Mouse (Mus musculus) liver, postnatal 0 days (tissue): ENCODE measurements around the gene Eng. TPM values are rescaled to one million over a fixed set of nuclear protein-coding genes. Genes with fewer than 3 reads are reported as not detected.

Experiments used
- ATAC-seq: fragments of 200-750 bp; cut with Nextera tagmentation; 2 replicates; pipeline ENCODE4 v1.8.0; 2017; ENCODE audit warnings: mild to moderate bottlenecking, moderate library complexity
- DNase-seq: peaks from one replicate; pipeline ENCODE4 v3.0.0-alpha.2; 2016
- H3K27ac ChIP-seq: fragments of 300-500 bp; sonication (generic); 2 replicates; pipeline ENCODE4 v1.5.1; 2014; ENCODE audit warnings: antibody characterized with exemption, moderate library complexity, mild to moderate bottlenecking, low read depth
- H3K27me3 ChIP-seq: fragments of 300-500 bp; sonication (generic); 2 replicates; pipeline ENCODE4 v1.6.1; 2014; ENCODE audit warnings: low read length, control low read depth, mixed read lengths; ENCODE audit not compliant: insufficient read depth
- H3K36me3 ChIP-seq: fragments of 300-500 bp; sonication (generic); replicated peaks from 2 replicates; pipeline ENCODE4 v1.6.1; 2014; ENCODE audit warnings: mild to moderate bottlenecking, control low read depth, low read length, moderate library complexity, mixed read lengths; ENCODE audit not compliant: insufficient read depth
- H3K4me1 ChIP-seq: fragments of 300-500 bp; sonication (generic); 2 replicates; pipeline ENCODE4 v1.6.1; 2014; ENCODE audit warnings: antibody characterized with exemption, mild to moderate bottlenecking, control low read depth; ENCODE audit not compliant: insufficient read depth
- H3K4me2 ChIP-seq: fragments of 300-500 bp; sonication (generic); 2 replicates; pipeline ENCODE4 v1.6.1; 2014; ENCODE audit warnings: low read depth, mild to moderate bottlenecking, low read length, moderate library complexity, mixed read lengths
- H3K4me3 ChIP-seq: fragments of 300-500 bp; sonication (generic); 2 replicates; pipeline ENCODE4 v1.5.1; 2014; ENCODE audit warnings: low read depth, low read length
- H3K9ac ChIP-seq: fragments of 300-500 bp; sonication (generic); replicated peaks from 2 replicates; pipeline ENCODE4 v1.6.1; 2014; ENCODE audit warnings: mild to moderate bottlenecking, moderate library complexity
- H3K9me3 ChIP-seq: fragments of 300-500 bp; sonication (generic); 2 replicates; pipeline ENCODE4 v1.6.1; 2016; ENCODE audit warnings: mild to moderate bottlenecking, control low read depth, low read length, mixed read lengths
- CTCF ChIP-seq: sonication (generic); IDR thresholded peaks from 2 replicates; pipeline ENCODE4 v1.5.1; 2016; ENCODE audit warnings: antibody characterized with exemption, low read depth
- EP300 ChIP-seq: IDR thresholded peaks from 2 replicates; pipeline ENCODE4 v1.6.1; 2016; ENCODE audit warnings: antibody characterized with exemption, low read depth, mild to moderate bottlenecking
- WGBS: fragments of 180-500 bp; shearing (Covaris S2); extraction: QIAGEN DNeasy Blood & Tissue Kit; methylation state at CpG from one replicate; pipeline ENCODE4 v1.1.7; 2014; ENCODE audit not compliant: insufficient replicate concordance; 5-methylcytosine and 5-hydroxymethylcytosine counted together
- polyA plus RNA-seq: library from polyadenylated mRNA; unstranded; fragments of >200 nt; fragmentation: Nextera tagmentation; extraction: Ambion mirVana; gene quantifications from 2 replicates; pipeline ENCODE4 v1.2.1, GENCODE M21; 2015

Eng gene
- polyA plus RNA-seq, 1 experiment from 2014 or later: 30.2 TPM

- Histone ChIP-seq H3K36me3 (peaks cover 7% of the 10 kb centered on the region), H3K27me3 (no peaks in the 10 kb centered on the region), H3K9me3 (no peaks in the 10 kb centered on the region), H3K4me2 (peak overlapping the region; percentile 90), H3K4me1 (peaks cover 41% of the 10 kb centered on the region), H3K27ac (peak overlapping the region; percentile 97), H3K4me3 (no peak overlapping the region), H3K9ac (peak overlapping the region; percentile 90)
- 23% methylated on average over 11 of the region's 11 CpGs for WGBS
- no peak for DNase-seq
- ATAC-seq: no peak
- TF ChIP-seq EP300: no peak
- no peak for TF ChIP-seq CTCF
Measured at GRCm38 (mm10) chr2:32714117-32714986, 68.0 kb downstream of the Eng start.

- Histone ChIP-seq H3K4me3 (no peak overlapping the region), H3K4me1 (peaks cover 40% of the 10 kb centered on the region), H3K9ac (0 out of 2 replicates have a peak overlapping the region, but pooled peaks have one; percentile 3), H3K4me2 (peak overlapping the region; percentile 46), H3K9me3 (no peaks in the 10 kb centered on the region), H3K27ac (peak overlapping the region; percentile 97), H3K27me3 (no peaks in the 10 kb centered on the region), H3K36me3 (peaks cover under 1% of the 10 kb centered on the region)
- 10% methylated on average over 4 of the region's 4 CpGs for WGBS
- ATAC-seq (peak; percentile 11; the same call in 1 of the 2 replicates), DNase-seq (peak; percentile 73)
- no peak for TF ChIP-seq CTCF
- TF ChIP-seq EP300: peak; percentile 59; the same call in 1 of the 2 replicates
Measured at GRCm38 (mm10) chr2:32714987-32715425, 68.6 kb downstream of the Eng start.

GRCm38 (mm10) chr2:32718761-32719160 lies 72.4 kb downstream of the Eng start:
- Histone ChIP-seq H3K4me1 (peaks cover 29% of the 10 kb centered on the region), H3K4me3 (no peak overlapping the region), H3K27me3 (no peaks in the 10 kb centered on the region), H3K27ac (peak overlapping the region; percentile 55; the same call in 1 of the 2 replicates), H3K9ac (peak overlapping the region; percentile 16; the same call in 1 of the 2 replicates), H3K9me3 (no peaks in the 10 kb centered on the region), H3K4me2 (no peak overlapping the region), H3K36me3 (no peaks in the 10 kb centered on the region)
- ATAC-seq: no peak
- TF ChIP-seq CTCF (no peak), EP300 (no peak)
- DNase-seq: no peak
- 54% methylated on average over 9 of the region's 9 CpGs for WGBS

GRCm38 (mm10) chr2:32720053-32720452 lies 73.7 kb downstream of the Eng start:
- Histone ChIP-seq H3K4me1 (peaks cover 16% of the 10 kb centered on the region), H3K27me3 (no peaks in the 10 kb centered on the region), H3K27ac (peak overlapping the region; percentile 55), H3K4me2 (peak overlapping the region; percentile 67), H3K9me3 (no peaks in the 10 kb centered on the region), H3K36me3 (no peaks in the 10 kb centered on the region), H3K4me3 (no peak overlapping the region), H3K9ac (no peak overlapping the region)
- 76% methylated on average over 3 of the region's 3 CpGs for WGBS
- TF ChIP-seq EP300 (no peak), CTCF (no peak)
- ATAC-seq: no peak
- DNase-seq: no peak

- no peaks in the 10 kb centered on the region for H3K36me3 ChIP-seq
- ATAC-seq: peak; percentile 14; the same call in 1 of the 2 replicates
- H3K4me1 ChIP-seq: 0 out of 2 replicates have a peak, but pooled peaks cover 12% of the 10 kb centered on the region
- H3K4me2 ChIP-seq: peak within 1 kb of the TSS; percentile 67
- DNase-seq: peak; percentile 61
- WGBS: 20% methylated on average over 8 of the region's 8 CpGs
- H3K9ac ChIP-seq: peak within 1 kb of the TSS; percentile 50
- TF ChIP-seq EP300: no peak
- TF ChIP-seq CTCF: no peak
- peak within 1 kb of the TSS; percentile 39 for H3K4me3 ChIP-seq
- H3K27me3 ChIP-seq: no peaks in the 10 kb centered on the region
- H3K9me3 ChIP-seq: no peaks in the 10 kb centered on the region
- H3K27ac ChIP-seq: peak within 1 kb of the TSS; percentile 55
Measured at GRCm38 (mm10) chr2:32720681-32721229, 74.4 kb downstream of the Eng start, which contains the start of gene Sh2d3c. Gene Sh2d3c (plus strand): TSS chr2:32721055.

GRCm38 (mm10) chr2:32722046-32722445 lies 75.7 kb downstream of the Eng start:
- ATAC-seq: no peak

More at GRCm38 (mm10) chr2:32722046-32722445, 75.7 kb downstream of the Eng start:
- H3K4me1 ChIP-seq: peaks cover 13% of the 10 kb centered on the region
- peak overlapping the region; percentile 39 for H3K4me3 ChIP-seq
- WGBS: 18% methylated on average over 6 of the region's 6 CpGs
- H3K9me3 ChIP-seq: no peaks in the 10 kb centered on the region
- TF ChIP-seq EP300 (no peak), CTCF (no peak)
- H3K27me3 ChIP-seq: no peaks in the 10 kb centered on the region
- H3K36me3 ChIP-seq: no peaks in the 10 kb centered on the region
- no peak for DNase-seq
- H3K27ac ChIP-seq: peak overlapping the region; percentile 36; the same call in 1 of the 2 replicates
- H3K4me2 ChIP-seq: peak overlapping the region; percentile 67
- H3K9ac ChIP-seq: peak overlapping the region; percentile 18
